ENCODE assay signal across 19 mouse cellular contexts in genomic region chr3:145634002-145634710, GRCm38 (mm10). TPM values are rescaled to one million over a fixed set of nuclear protein-coding genes. Genes with fewer than 3 reads are reported as not detected.
DNase-seq lines count a peak whose midpoint lies in the region; ATAC-seq and TF ChIP-seq lines count a peak whose summit lies in the region.
"Had no signal": no experiment of that assay in that cellular context is flagged by ENCODE, and none has a peak within 500 bp of the region (broad histone marks: within the 10 kb centered on the region; RNA-seq: fewer than 3 reads in every experiment).

No protein-coding gene starts in this region.

- H3K9ac ChIP-seq in lung, embryonic 14.5 days: no peak overlapping the region
- H3K9ac ChIP-seq in kidney, embryonic 16.5 days (replicated peaks; ENCODE audit: low read length): no peak overlapping the region
- no peak overlapping the region for H3K9ac ChIP-seq in liver, embryonic 13.5 days
- H3K9ac ChIP-seq in stomach, postnatal 0 days (ENCODE audit: low read length): no peak overlapping the region
- no peak overlapping the region for H3K9ac ChIP-seq in forebrain, embryonic 11.5 days (ENCODE audit: low read length)
- H3K9ac ChIP-seq: forebrain, embryonic 12.5 days; neural tube, embryonic 13.5 days had no signal

- no peaks in the 10 kb centered on the region for H3K36me3 ChIP-seq in lung, embryonic 14.5 days (ENCODE audit: insufficient read depth)
- H3K36me3 ChIP-seq in kidney, embryonic 16.5 days (ENCODE audit: insufficient read depth, low read length): no peaks in the 10 kb centered on the region
- H3K36me3 ChIP-seq in liver, embryonic 13.5 days: no peaks in the 10 kb centered on the region
- H3K36me3 ChIP-seq in stomach, postnatal 0 days (ENCODE audit: control insufficient read depth, insufficient read depth, low read length): no peaks in the 10 kb centered on the region
- no peaks in the 10 kb centered on the region for H3K36me3 ChIP-seq in forebrain, embryonic 11.5 days (ENCODE audit: control insufficient read depth, insufficient read depth, low read length)
- H3K36me3 ChIP-seq: forebrain, embryonic 12.5 days; limb, embryonic 10.5 days; neural tube, embryonic 13.5 days had no signal

- no peaks in the 10 kb centered on the region for H3K27me3 ChIP-seq in lung, embryonic 14.5 days (ENCODE audit: insufficient read depth, low read length)
- H3K27me3 ChIP-seq in kidney, embryonic 16.5 days (ENCODE audit: insufficient read depth, low read length): no peaks in the 10 kb centered on the region
- H3K27me3 ChIP-seq in liver, embryonic 13.5 days: no peaks in the 10 kb centered on the region; the same call in 1 of the 2 replicates
- no peaks in the 10 kb centered on the region for H3K27me3 ChIP-seq in stomach, postnatal 0 days (ENCODE audit: control insufficient read depth, insufficient read depth, low read length)
- no peaks in the 10 kb centered on the region for H3K27me3 ChIP-seq in forebrain, embryonic 11.5 days (ENCODE audit: control insufficient read depth, insufficient read depth, low read length)
- H3K27me3 ChIP-seq: neural tube, embryonic 13.5 days; Patski had no signal

- no peak for DNase-seq in lung, embryonic 14.5 days
- no peak for DNase-seq in lung, postnatal 36 days
- DNase-seq in liver, embryonic 13.5 days: no peak
- peak; percentile 54 for DNase-seq in stomach, postnatal 0 days (ENCODE audit: low spot score)
- DNase-seq in adrenal gland, postnatal 4 days (ENCODE audit: low spot score in 2 of 2): no peak
- DNase-seq in forebrain, embryonic 11.5 days (ENCODE audit: low spot score): no peak
- no peak for DNase-seq in frontal cortex, postnatal 14 days (ENCODE audit: low spot score in 2 of 2)
- DNase-seq: cerebellum, adult 8-10 months; heart, adult 11 months; layer of hippocampus, postnatal 36 days; right cerebral cortex, postnatal 4 days had no signal

- WGBS in lung, embryonic 14.5 days: 60% methylated on average over 14 of the region's 14 CpGs
- WGBS in kidney, embryonic 16.5 days: 62% methylated on average over 14 of the region's 14 CpGs
- WGBS in liver, embryonic 13.5 days (ENCODE audit: insufficient replicate concordance): 58% methylated on average over 14 of the region's 14 CpGs
- WGBS in stomach, postnatal 0 days: 60% methylated on average over 14 of the region's 14 CpGs
- WGBS in forebrain, embryonic 11.5 days: 88% methylated on average over 14 of the region's 14 CpGs

- 0 out of 2 replicates have a peak, but pooled peaks cover 6% of the 10 kb centered on the region for H3K4me1 ChIP-seq in lung, embryonic 14.5 days (ENCODE audit: insufficient read depth)
- H3K4me1 ChIP-seq in kidney, embryonic 16.5 days (ENCODE audit: insufficient read depth, low read length): peaks cover 26% of the 10 kb centered on the region
- H3K4me1 ChIP-seq in liver, embryonic 13.5 days (replicated peaks): 0 out of 2 replicates have a peak, but pooled peaks cover 3% of the 10 kb centered on the region
- no peaks in the 10 kb centered on the region for H3K4me1 ChIP-seq in stomach, postnatal 0 days (replicated peaks; ENCODE audit: control insufficient read depth, insufficient read depth)
- no peaks in the 10 kb centered on the region for H3K4me1 ChIP-seq in forebrain, embryonic 11.5 days (replicated peaks; ENCODE audit: control insufficient read depth, insufficient read depth, low read length)

- no peak for TF ChIP-seq EP300 in stomach, postnatal 0 days (optimal IDR thresholded peaks at IDR 0.05)

- H3K9me3 ChIP-seq in lung, embryonic 14.5 days (ENCODE audit: low read depth, low read length): no peaks in the 10 kb centered on the region
- H3K9me3 ChIP-seq in kidney, embryonic 16.5 days (ENCODE audit: low read length): no peaks in the 10 kb centered on the region
- no peaks in the 10 kb centered on the region for H3K9me3 ChIP-seq in liver, embryonic 13.5 days (replicated peaks)
- H3K9me3 ChIP-seq in stomach, postnatal 0 days (ENCODE audit: control insufficient read depth, low read length): no peaks in the 10 kb centered on the region
- H3K9me3 ChIP-seq in forebrain, embryonic 11.5 days (ENCODE audit: control insufficient read depth, low read length): no peaks in the 10 kb centered on the region
- H3K9me3 ChIP-seq: forebrain, embryonic 12.5 days; limb, embryonic 10.5 days; neural tube, embryonic 13.5 days had no signal

- ATAC-seq in lung, embryonic 14.5 days (ENCODE audit: insufficient read depth): peak; percentile 52
- ATAC-seq in kidney, embryonic 16.5 days (ENCODE audit: low FRiP score, low TSS enrichment): peak; percentile 88
- peak; percentile 75 for ATAC-seq in liver, embryonic 13.5 days (ENCODE audit: low read depth)
- peak; percentile 78 for ATAC-seq in stomach, postnatal 0 days (ENCODE audit: low FRiP score, low TSS enrichment)
- no peak for ATAC-seq in forebrain, embryonic 11.5 days (replicated peaks; ENCODE audit: low FRiP score)
- ATAC-seq: lung, postnatal 0 days had no signal

- no peak overlapping the region for H3K4me2 ChIP-seq in lung, embryonic 14.5 days
- 0 out of 2 replicates have a peak overlapping the region, but pooled peaks have one; percentile 7 for H3K4me2 ChIP-seq in kidney, embryonic 16.5 days (replicated peaks; ENCODE audit: low read depth, low read length)
- H3K4me2 ChIP-seq in liver, embryonic 13.5 days: peak overlapping the region; percentile 35
- no peak overlapping the region for H3K4me2 ChIP-seq in stomach, postnatal 0 days (replicated peaks; ENCODE audit: low read depth)
- H3K4me2 ChIP-seq in forebrain, embryonic 11.5 days (ENCODE audit: low read depth, low read length, severe bottlenecking): no peak overlapping the region
- H3K4me2 ChIP-seq: forebrain, embryonic 12.5 days; neural tube, embryonic 13.5 days had no signal

- no peak for TF ChIP-seq CTCF in lung, embryonic 14.5 days (IDR thresholded peaks at IDR 0.05; ENCODE audit: low read depth)
- no peak for TF ChIP-seq CTCF in stomach, postnatal 0 days (IDR thresholded peaks at IDR 0.05; ENCODE audit: low read depth)

- no peak overlapping the region for H3K4me3 ChIP-seq in lung, embryonic 14.5 days (ENCODE audit: low read depth, low read length)
- H3K4me3 ChIP-seq in kidney, embryonic 16.5 days (ENCODE audit: low read length): no peak overlapping the region
- H3K4me3 ChIP-seq in liver, embryonic 13.5 days (replicated peaks): no peak overlapping the region
- H3K4me3 ChIP-seq in stomach, postnatal 0 days (ENCODE audit: low read depth, low read length): no peak overlapping the region
- no peak overlapping the region for H3K4me3 ChIP-seq in forebrain, embryonic 11.5 days (ENCODE audit: low read depth, low read length)
- H3K4me3 ChIP-seq: forebrain, embryonic 12.5 days; limb, embryonic 10.5 days; neural tube, embryonic 13.5 days had no signal

- peak overlapping the region; percentile 58; the same call in 1 of the 2 replicates for H3K27ac ChIP-seq in lung, embryonic 14.5 days (ENCODE audit: low read depth)
- H3K27ac ChIP-seq in kidney, embryonic 16.5 days (ENCODE audit: low read length): peak overlapping the region; percentile 83
- H3K27ac ChIP-seq in liver, embryonic 13.5 days: no peak overlapping the region
- no peak overlapping the region for H3K27ac ChIP-seq in stomach, postnatal 0 days (replicated peaks)
- H3K27ac ChIP-seq in forebrain, embryonic 11.5 days (ENCODE audit: low read depth, low read length): no peak overlapping the region
- H3K27ac ChIP-seq: forebrain, embryonic 12.5 days; neural tube, embryonic 13.5 days had no signal

RNA-seq across cellular contexts. Expression of gene Ccn1, which starts 15.6 kb away (rescaled TPM):
- polyA plus RNA-seq in lung, embryonic 14.5 days (2014; fragmentation: Nextera tagmentation; extraction: Ambion mirVana): 33.2 and 41.6 TPM in 2 replicates
- 78.3 and 81.5 TPM in 2 replicates for polyA plus RNA-seq in kidney, embryonic 16.5 days (2015; fragmentation: Nextera tagmentation; extraction: Ambion mirVana)
- 6.3 and 7.5 TPM in 2 replicates for polyA plus RNA-seq in liver, embryonic 13.5 days (2015; fragmentation: Nextera tagmentation; extraction: Ambion mirVana)
- polyA plus RNA-seq in stomach, postnatal 0 days (2015; fragmentation: Nextera tagmentation; extraction: Ambion mirVana): 78.5 and 84.9 TPM in 2 replicates
- total RNA-seq in adrenal gland, postnatal 4 days (2021): 10 to 100 TPM; 13.3 to 13.7 TPM
- 36.7 and 39.2 TPM in 2 replicates for polyA plus RNA-seq in forebrain, embryonic 11.5 days (2014; fragmentation: Nextera tagmentation; extraction: Ambion mirVana)
- total RNA-seq: hematopoietic stem cell, adult 5-6 weeks; monocyte, adult 5-6 weeks had no signal

RNA-seq across cellular contexts. Expression of gene Znhit6, which starts 58.2 kb away (rescaled TPM):
- polyA plus RNA-seq in lung, embryonic 14.5 days (2014; fragmentation: Nextera tagmentation; extraction: Ambion mirVana): 32.9 and 35.7 TPM in 2 replicates
- 34.4 and 37.4 TPM in 2 replicates for polyA plus RNA-seq in kidney, embryonic 16.5 days (2015; fragmentation: Nextera tagmentation; extraction: Ambion mirVana)
- 20.5 and 23.3 TPM in 2 replicates for polyA plus RNA-seq in liver, embryonic 13.5 days (2015; fragmentation: Nextera tagmentation; extraction: Ambion mirVana)
- polyA plus RNA-seq in stomach, postnatal 0 days (2015; fragmentation: Nextera tagmentation; extraction: Ambion mirVana): 16.8 and 17.5 TPM in 2 replicates
- 10 to 100 TPM; 20.8 to 23.5 TPM for total RNA-seq in adrenal gland, postnatal 4 days (2021)
- polyA plus RNA-seq in forebrain, embryonic 11.5 days (2014; fragmentation: Nextera tagmentation; extraction: Ambion mirVana): 39.3 and 40.3 TPM in 2 replicates

Comparison
In these comparisons a context has a peak if more than half of its experiments do, and no peak if none do; other contexts are left out.
1. H3K27ac ChIP-seq: peak in lung, embryonic 14.5 days (single experiment) and kidney, embryonic 16.5 days (single experiment); none in liver, embryonic 13.5 days (single experiment), stomach, postnatal 0 days (single experiment) and forebrain, embryonic 11.5 days (single experiment).
2. H3K4me2 ChIP-seq: peak in kidney, embryonic 16.5 days (single experiment) and liver, embryonic 13.5 days (single experiment); none in lung, embryonic 14.5 days (single experiment), stomach, postnatal 0 days (single experiment) and forebrain, embryonic 11.5 days (single experiment).